Mouse (Mus musculus) heart, adult 18-20 months (tissue): ENCODE results near the gene Copb2. TPM values are rescaled to one million over a fixed set of nuclear protein-coding genes. Genes with fewer than 3 reads are reported as not detected.

ENCODE experiments used
- DNase-seq, 2 experiments: peaks; one replicate each; pipeline ENCODE4 v3.0.0; 2021 to 2022; ENCODE audit warnings: mixed read lengths in 1 of 2
- long read RNA-seq, 2 experiments: library from polyadenylated mRNA; stranded (forward); transcript quantifications; one replicate each; pipeline ENCODE4 v2.0.0; 2021
- total RNA-seq, 2 experiments: library from RNA; stranded (reverse); gene quantifications; 2 replicates each; pipeline ENCODE4 v1.2.3; 2021

The Copb2 gene
- total RNA-seq, result 100 to 1,000 TPM; 104 to 110 TPM
- long read RNA-seq, experiment 1, transcript Copb2-201 (22 exons, 3,050 nt), result major isoform, 81 of 99 reads
- long read RNA-seq, experiment 1, partial matches to known transcripts, result 12 of 99 reads
- long read RNA-seq, experiment 1, other reads (novel, unspliced or antisense), result 6 of 99 reads
- long read RNA-seq, experiment 2, transcript Copb2-201 (22 exons, 3,050 nt), result major isoform, 40 of 52 reads
- long read RNA-seq, experiment 2, partial matches to known transcripts, result 8 of 52 reads
- long read RNA-seq, experiment 2, other reads (novel, unspliced or antisense), result 4 of 52 reads

- peak; percentile 99 to 100 for DNase-seq
Observed at GRCm38 (mm10) chr9:98563137-98564126, at the start of gene Copb2. Gene Copb2, plus strand, starts transcription at chr9:98563721.

DNA sequence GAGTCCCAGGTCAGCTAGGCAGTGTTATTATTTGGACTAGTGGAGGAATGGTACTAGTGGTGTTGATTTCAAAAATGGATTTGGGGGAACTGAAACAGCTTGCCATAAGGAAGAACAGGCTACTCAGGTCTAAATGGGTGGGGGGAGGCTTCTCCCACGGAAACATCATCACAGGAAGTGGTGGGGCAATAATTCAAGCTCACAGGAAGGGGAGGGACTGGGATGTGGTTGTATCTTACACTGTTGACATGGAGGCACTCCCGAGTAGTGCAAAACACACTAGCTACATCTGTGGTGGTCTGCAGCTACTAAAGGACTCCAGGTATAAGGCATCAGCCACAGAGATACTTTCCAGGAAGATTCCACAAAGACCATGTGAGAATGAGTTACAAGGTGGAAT lies 39.6 kb upstream of the Copb2 start:
- no peak for DNase-seq

- no peak for DNase-seq
Observed at GRCm38 (mm10) chr9:98524786-98525542, 38.6 kb upstream of the Copb2 start.

DNA sequence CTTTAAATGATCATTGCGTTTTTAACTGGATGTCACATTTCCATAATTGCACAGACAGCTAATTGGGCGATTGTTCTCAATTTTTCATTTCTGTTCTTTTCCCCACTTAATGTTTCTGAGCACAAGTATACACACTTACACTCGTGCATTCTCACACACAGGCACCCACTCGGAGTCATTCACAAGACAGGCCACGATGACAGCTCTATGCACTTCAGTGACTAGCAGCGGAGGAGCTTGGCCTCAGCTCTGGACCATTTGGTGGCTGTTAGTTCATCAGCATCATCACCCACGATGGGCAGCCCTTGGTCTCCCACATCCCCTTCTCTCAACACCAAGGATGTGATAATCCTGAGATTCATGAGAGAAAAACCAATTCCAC lies 38.0 kb upstream of the Copb2 start:
- DNase-seq, result no peak

GRCm38 (mm10) chr9:98527226-98527625 lies 36.3 kb upstream of the Copb2 start:
- no peak for DNase-seq

- DNase-seq, result no peak
Observed at GRCm38 (mm10) chr9:98529776-98530175, 33.7 kb upstream of the Copb2 start.

- DNase-seq, result no peak
Observed at GRCm38 (mm10) chr9:98530999-98531398, 32.5 kb upstream of the Copb2 start.

- no peak for DNase-seq
Observed at GRCm38 (mm10) chr9:98534675-98535280, 28.7 kb upstream of the Copb2 start.

DNA sequence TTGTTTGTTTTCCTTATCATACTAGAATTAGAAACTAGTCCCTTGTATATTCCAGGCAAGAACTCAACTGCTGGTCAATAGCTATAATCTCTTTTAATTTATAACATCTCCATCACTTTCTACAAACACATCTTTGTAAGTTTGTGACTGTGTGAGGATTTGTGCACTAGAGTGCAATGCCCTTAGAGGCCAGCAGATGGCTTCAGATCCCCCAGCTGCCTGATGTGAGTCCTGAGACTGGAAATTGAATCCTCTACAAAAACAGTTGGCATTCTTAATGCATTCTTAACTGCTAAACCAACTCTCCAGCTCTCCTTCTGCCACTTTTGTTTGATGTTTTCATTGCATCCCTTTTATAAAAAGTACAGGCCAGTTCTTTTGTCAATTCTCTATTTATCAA lies 27.8 kb upstream of the Copb2 start:
- no peak for DNase-seq

- DNase-seq, result no peak
Observed at GRCm38 (mm10) chr9:98538017-98538712, 25.4 kb upstream of the Copb2 start.

GRCm38 (mm10) chr9:98538713-98539360 lies 24.7 kb upstream of the Copb2 start:
- DNase-seq, result peak; percentile 57 to 79

- DNase-seq, result no peak
Observed at GRCm38 (mm10) chr9:98544042-98544441, 19.5 kb upstream of the Copb2 start.

GRCm38 (mm10) chr9:98583852-98584251 lies 20.3 kb downstream of the Copb2 start:
- DNase-seq, result no peak

GRCm38 (mm10) chr9:98600094-98600493 lies 36.6 kb downstream of the Copb2 start:
- DNase-seq, result no peak

DNA sequence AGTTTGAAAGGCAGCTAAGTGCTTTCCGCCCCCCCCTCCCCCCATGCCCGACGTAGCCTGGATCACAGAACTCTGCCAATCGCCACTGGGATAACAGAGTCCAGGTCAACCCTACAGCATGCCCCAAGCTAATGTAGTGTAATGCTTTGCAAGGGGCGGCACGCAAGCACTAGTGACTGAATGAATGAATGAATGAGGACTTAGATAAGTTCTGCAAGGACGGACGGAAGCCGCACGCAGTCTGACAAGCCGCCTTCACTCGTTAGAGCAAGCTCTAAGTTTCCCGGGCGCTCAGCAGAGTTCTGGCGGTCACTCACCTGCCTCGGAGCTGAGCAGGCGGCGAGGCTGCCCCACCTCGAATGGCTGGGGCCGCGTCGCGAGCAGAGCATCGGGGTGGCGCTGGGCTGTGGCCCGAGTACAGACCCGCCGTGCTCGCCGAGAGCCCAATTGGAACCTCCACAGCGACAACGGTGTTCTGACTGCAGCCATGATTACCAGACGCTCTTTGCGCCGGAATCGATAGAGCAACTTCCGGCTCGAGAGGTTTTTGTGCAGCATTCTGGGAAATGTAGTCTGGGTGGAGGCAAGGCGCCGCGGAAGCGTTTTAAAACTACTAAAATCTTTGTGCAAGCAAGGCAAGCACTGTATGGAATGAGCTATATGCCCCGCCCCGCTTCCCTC lies 37.8 kb downstream of the Copb2 start, which contains the start of gene Mrps22:
TSS of gene Mrps22 (minus strand) at position 505 of the 681 bp plus-strand sequence.
- DNase-seq, result peak; percentile 87 to 89

- no peak for DNase-seq
Observed at GRCm38 (mm10) chr9:98601837-98602359, 38.4 kb downstream of the Copb2 start.

- no peak for DNase-seq
Observed at GRCm38 (mm10) chr9:98604896-98605295, 41.4 kb downstream of the Copb2 start.

GRCm38 (mm10) chr9:98628480-98628879 lies 65.0 kb downstream of the Copb2 start:
- no peak for DNase-seq

GRCm38 (mm10) chr9:98633287-98634162 lies 70.0 kb downstream of the Copb2 start:
- no peak for DNase-seq
